Mouse (Mus musculus) kidney, embryonic 16.5 days (tissue): ENCODE results near the gene Atg4d. TPM values are rescaled to one million over a fixed set of nuclear protein-coding genes. Genes with fewer than 3 reads are reported as not detected.

ENCODE experiments used
- ATAC-seq: fragments of 200-750 bp; cut with Nextera tagmentation; 2 replicates; pipeline ENCODE4 v1.8.0; 2017; ENCODE audit warnings: moderate TSS enrichment; ENCODE audit not compliant: low FRiP score, low TSS enrichment
- H3K27ac ChIP-seq: fragments of 300-500 bp; sonication (generic); 2 replicates; pipeline ENCODE4 v1.5.1; 2014; ENCODE audit warnings: low read length
- H3K27me3 ChIP-seq: fragments of 300-500 bp; sonication (generic); 2 replicates; pipeline ENCODE4 v1.6.1; 2014; ENCODE audit warnings: low read length, control low read depth, mixed read lengths; ENCODE audit not compliant: insufficient read depth
- H3K36me3 ChIP-seq: fragments of 300-500 bp; sonication (generic); 2 replicates; pipeline ENCODE4 v1.6.1; 2014; ENCODE audit warnings: low read length, control low read depth, mixed read lengths; ENCODE audit not compliant: insufficient read depth
- H3K4me1 ChIP-seq: fragments of 300-500 bp; sonication (generic); 2 replicates; pipeline ENCODE4 v1.6.1; 2014; ENCODE audit warnings: low read length, control low read depth, mixed read lengths; ENCODE audit not compliant: insufficient read depth
- H3K4me2 ChIP-seq: fragments of 300-500 bp; sonication (generic); replicated peaks from 2 replicates; pipeline ENCODE4 v1.6.1; 2014; ENCODE audit warnings: low read depth, low read length
- H3K4me3 ChIP-seq: fragments of 300-500 bp; sonication (generic); 2 replicates; pipeline ENCODE4 v1.5.1; 2014; ENCODE audit warnings: mild to moderate bottlenecking, low read length
- H3K9ac ChIP-seq: fragments of 300-500 bp; sonication (generic); replicated peaks from 2 replicates; pipeline ENCODE4 v1.6.1; 2014; ENCODE audit warnings: low read length
- H3K9me3 ChIP-seq: fragments of 300-500 bp; sonication (generic); 2 replicates; pipeline ENCODE4 v1.6.1; 2016; ENCODE audit warnings: low read length, control low read depth
- WGBS: fragments of 180-500 bp; shearing (Covaris S2); extraction: QIAGEN DNeasy Blood & Tissue Kit; methylation state at CpG from one replicate; pipeline ENCODE4 v1.1.7; 2014; 5-methylcytosine and 5-hydroxymethylcytosine counted together
- polyA plus RNA-seq: library from polyadenylated mRNA; unstranded; fragments of >200 nt; fragmentation: Nextera tagmentation; extraction: Ambion mirVana; gene quantifications from 2 replicates; pipeline ENCODE4 v1.2.1, GENCODE M21; 2015

The Atg4d gene
- polyA plus RNA-seq, 1 experiment from 2014 or later: 64.1 TPM

DNA sequence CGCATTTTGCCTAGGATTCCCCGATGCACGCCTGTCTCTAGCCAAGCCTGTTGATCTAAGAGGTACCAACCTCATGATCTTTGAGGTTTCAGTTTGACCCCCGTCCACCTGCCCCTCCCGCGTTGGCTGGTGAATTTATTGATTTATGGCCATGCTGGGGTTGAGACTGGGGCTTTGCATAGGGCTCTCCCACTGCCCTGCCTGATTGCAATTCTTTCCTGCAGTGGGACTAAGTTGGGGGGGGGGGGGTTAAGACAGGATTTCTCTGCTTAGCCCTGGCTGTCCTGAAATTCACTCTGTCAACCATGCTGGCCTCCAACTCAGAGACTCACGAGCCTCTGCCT lies 39.7 kb upstream of the Atg4d start:
- H3K4me2 ChIP-seq: peak overlapping the region; percentile 61
- ATAC-seq: no peak
- peaks cover 2% of the 10 kb centered on the region; the same call in 1 of the 2 replicates for H3K9me3 ChIP-seq
- H3K9ac ChIP-seq: peak overlapping the region; percentile 59
- H3K27ac ChIP-seq: 0 out of 2 replicates have a peak overlapping the region, but pooled peaks have one; percentile 44
- peaks cover 28% of the 10 kb centered on the region for H3K4me1 ChIP-seq
- no peaks in the 10 kb centered on the region for H3K27me3 ChIP-seq
- H3K4me3 ChIP-seq: peak overlapping the region; percentile 45
- WGBS: 2% methylated on average over 7 of the region's 7 CpGs
- peaks cover 16% of the 10 kb centered on the region for H3K36me3 ChIP-seq

DNA sequence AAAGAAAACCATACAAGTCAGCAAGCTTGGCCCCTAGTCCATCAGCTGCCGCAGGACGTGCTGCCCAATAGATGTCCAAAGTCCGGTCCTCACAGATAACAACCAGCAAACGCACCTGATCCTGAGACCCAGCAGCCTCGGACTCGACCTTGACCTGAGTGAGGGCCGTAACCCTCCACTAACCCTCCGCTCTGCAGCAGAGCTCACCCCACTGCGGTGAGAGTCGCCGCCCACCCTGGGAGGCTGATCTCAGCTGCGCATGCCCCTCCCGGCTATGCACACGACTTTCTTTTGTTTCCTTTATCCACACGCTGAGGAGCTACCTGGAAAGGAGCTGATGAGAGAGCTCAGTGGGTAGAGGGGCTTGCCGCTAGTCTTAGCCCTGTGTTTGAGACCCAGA lies 37.8 kb upstream of the Atg4d start:
- peaks cover 27% of the 10 kb centered on the region for H3K36me3 ChIP-seq
- no peak for ATAC-seq
- peaks cover 23% of the 10 kb centered on the region for H3K4me1 ChIP-seq
- H3K9ac ChIP-seq: peak overlapping the region; percentile 67
- peak overlapping the region; percentile 61 for H3K4me2 ChIP-seq
- H3K27ac ChIP-seq: no peak overlapping the region
- WGBS: 14% methylated on average over 16 of the region's 16 CpGs
- H3K4me3 ChIP-seq: peak overlapping the region; percentile 39
- H3K27me3 ChIP-seq: no peaks in the 10 kb centered on the region
- peaks cover 2% of the 10 kb centered on the region; the same call in 1 of the 2 replicates for H3K9me3 ChIP-seq

DNA sequence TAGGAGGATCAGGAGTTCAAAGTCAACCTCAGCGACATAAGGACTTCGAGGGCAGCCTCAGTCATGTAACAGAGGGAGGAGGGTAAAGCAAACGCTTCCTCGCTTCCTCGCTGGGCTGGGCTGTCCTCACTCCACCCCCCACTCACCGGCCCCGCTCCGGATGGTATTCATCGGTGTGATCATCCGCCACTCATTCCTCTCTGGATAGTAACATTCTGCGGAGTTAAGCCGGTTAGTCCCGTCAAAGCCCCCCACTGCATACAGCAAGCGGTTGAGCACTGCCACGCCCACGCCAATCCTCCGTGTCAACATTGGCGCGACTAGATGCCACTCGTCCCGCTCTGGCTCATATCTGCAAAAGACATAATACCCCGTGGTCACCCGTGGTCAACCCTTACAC lies 33.5 kb upstream of the Atg4d start:
- H3K27ac ChIP-seq: no peak overlapping the region
- H3K9me3 ChIP-seq: no peaks in the 10 kb centered on the region
- no peak overlapping the region for H3K9ac ChIP-seq
- H3K36me3 ChIP-seq: peaks cover 55% of the 10 kb centered on the region
- no peaks in the 10 kb centered on the region for H3K27me3 ChIP-seq
- no peak overlapping the region for H3K4me2 ChIP-seq
- H3K4me3 ChIP-seq: no peak overlapping the region
- H3K4me1 ChIP-seq: peaks cover 13% of the 10 kb centered on the region
- no peak for ATAC-seq
- WGBS: 65% methylated on average over 23 of the region's 23 CpGs

DNA sequence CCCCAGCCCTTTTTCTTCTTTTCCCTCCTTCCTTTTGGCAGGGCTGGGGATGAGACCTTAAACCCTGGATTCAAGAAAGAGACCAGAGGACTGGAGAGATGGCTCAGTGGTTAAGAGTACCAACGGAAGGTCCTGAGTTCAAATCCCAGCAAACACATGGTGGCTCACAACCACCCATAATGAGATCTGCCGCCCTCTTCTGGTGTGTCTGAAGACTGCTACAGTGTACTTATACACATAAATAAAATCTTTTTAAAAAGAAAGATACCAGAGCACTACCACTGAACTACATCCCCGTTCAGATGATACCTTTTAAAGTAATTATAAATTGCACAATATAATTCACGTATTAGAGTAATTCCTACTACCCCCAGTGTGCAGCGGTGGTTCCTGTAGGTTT lies 32.2 kb upstream of the Atg4d start:
- H3K9me3 ChIP-seq: no peaks in the 10 kb centered on the region
- no peak overlapping the region for H3K9ac ChIP-seq
- H3K27ac ChIP-seq: no peak overlapping the region
- peaks cover 15% of the 10 kb centered on the region for H3K4me1 ChIP-seq
- no peak for ATAC-seq
- H3K4me2 ChIP-seq: no peak overlapping the region
- H3K4me3 ChIP-seq: no peak overlapping the region
- WGBS: 92% methylated on average over 5 of the region's 5 CpGs
- H3K27me3 ChIP-seq: no peaks in the 10 kb centered on the region
- H3K36me3 ChIP-seq: peaks cover 55% of the 10 kb centered on the region

DNA sequence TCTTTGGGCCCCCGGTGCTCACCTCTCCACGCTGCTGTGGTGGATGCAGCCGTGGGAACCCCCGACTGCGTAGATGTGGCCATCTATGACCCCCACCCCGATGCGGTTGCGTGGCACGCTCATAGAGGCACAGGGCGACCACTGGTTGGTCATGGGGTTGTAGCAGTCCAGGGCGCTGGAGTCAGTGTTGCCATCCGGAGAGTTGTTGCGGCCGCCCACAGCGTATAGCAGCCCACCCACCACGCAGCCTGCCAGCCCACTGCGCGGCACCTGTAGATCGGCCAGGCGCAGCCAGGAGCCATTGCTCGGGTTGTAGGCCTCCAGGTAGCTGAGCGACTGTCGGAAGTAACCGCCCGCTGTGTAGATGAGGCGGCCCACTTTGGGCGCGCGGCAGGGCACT lies 31.7 kb upstream of the Atg4d start:
- Histone ChIP-seq H3K36me3 (peaks cover 55% of the 10 kb centered on the region), H3K27ac (no peak overlapping the region), H3K9me3 (no peaks in the 10 kb centered on the region), H3K27me3 (no peaks in the 10 kb centered on the region), H3K4me3 (no peak overlapping the region), H3K4me1 (peaks cover 10% of the 10 kb centered on the region), H3K4me2 (no peak overlapping the region), H3K9ac (no peak overlapping the region)
- WGBS: 91% methylated on average over 29 of the region's 29 CpGs
- no peak for ATAC-seq

DNA sequence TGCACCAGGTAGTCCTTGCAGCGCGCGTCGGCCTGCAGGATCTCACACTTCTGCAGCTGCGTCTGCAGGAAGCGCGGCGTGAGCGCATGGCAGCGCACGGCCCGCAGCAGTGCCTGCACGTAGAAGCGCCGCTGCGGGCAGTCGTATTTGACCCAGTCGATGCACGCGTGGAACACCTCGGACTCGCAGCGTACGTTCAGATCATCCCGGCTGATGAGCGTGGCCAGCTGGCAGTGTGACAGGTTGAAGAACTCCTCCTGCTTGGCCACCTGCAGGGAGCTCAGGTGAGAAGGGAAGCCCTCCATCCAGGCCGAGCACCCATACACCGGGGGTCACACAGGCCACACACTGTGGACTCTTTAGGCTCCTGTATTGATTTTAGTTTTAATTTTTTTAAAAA lies 31.3 kb upstream of the Atg4d start:
- Histone ChIP-seq H3K27me3 (no peaks in the 10 kb centered on the region), H3K4me1 (peaks cover 10% of the 10 kb centered on the region), H3K4me2 (no peak overlapping the region), H3K4me3 (no peak overlapping the region), H3K36me3 (peaks cover 54% of the 10 kb centered on the region), H3K27ac (no peak overlapping the region), H3K9me3 (no peaks in the 10 kb centered on the region), H3K9ac (no peak overlapping the region)
- 88% methylated on average over 28 of the region's 28 CpGs for WGBS
- no peak for ATAC-seq

DNA sequence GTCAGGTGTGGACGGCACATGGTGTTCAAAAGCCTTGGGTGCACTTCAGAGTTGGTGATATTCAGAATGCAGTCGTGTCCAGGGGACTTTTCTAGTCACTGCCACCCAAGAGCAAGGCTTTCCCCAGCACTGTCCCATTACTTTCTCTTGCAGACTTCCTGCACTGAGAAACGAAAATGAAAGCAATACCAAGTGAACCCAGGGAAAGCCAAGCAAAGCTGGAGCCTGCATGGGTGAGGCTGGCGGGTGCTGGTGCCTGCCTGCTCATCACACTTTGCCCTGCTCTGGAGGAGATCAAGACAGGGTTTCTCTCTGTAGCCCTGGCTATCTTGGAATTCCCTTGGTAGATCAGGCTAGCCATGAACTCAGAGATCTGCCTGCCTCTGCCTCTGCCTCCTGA lies 29.8 kb upstream of the Atg4d start:
- no peak overlapping the region for H3K4me3 ChIP-seq
- H3K9ac ChIP-seq: no peak overlapping the region
- 77% methylated on average over 4 of the region's 4 CpGs for WGBS
- H3K36me3 ChIP-seq: peaks cover 39% of the 10 kb centered on the region
- no peaks in the 10 kb centered on the region for H3K9me3 ChIP-seq
- H3K27ac ChIP-seq: no peak overlapping the region
- ATAC-seq: no peak
- peaks cover 20% of the 10 kb centered on the region for H3K4me1 ChIP-seq
- H3K27me3 ChIP-seq: no peaks in the 10 kb centered on the region
- no peak overlapping the region for H3K4me2 ChIP-seq

DNA sequence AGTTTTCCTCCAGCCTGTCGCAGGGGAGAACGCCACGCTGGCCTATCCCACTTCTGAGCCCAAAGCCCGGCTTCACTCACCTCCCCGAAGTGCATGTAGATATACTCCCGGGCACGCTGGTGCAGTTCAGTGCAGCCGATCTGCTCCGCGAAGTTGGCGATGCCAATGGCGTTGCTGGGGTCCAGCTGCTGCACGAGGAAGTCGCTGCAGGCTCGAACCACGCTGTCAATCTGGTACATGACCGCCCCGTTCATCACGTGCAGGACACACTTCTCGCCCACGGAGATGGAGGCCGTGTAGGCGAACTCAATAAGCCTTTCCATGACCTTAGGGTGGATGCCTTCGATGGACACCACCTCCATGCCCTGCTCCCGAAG lies 28.1 kb upstream of the Atg4d start:
- no peak for ATAC-seq
- Histone ChIP-seq H3K4me2 (peak overlapping the region; percentile 72), H3K27ac (no peak overlapping the region), H3K36me3 (peaks cover 28% of the 10 kb centered on the region), H3K9ac (peak overlapping the region; percentile 93; the same call in 1 of the 2 replicates), H3K27me3 (no peaks in the 10 kb centered on the region), H3K4me3 (peak overlapping the region; percentile 84), H3K4me1 (peaks cover 20% of the 10 kb centered on the region), H3K9me3 (no peaks in the 10 kb centered on the region)
- WGBS: 71% methylated on average over 25 of the region's 25 CpGs

DNA sequence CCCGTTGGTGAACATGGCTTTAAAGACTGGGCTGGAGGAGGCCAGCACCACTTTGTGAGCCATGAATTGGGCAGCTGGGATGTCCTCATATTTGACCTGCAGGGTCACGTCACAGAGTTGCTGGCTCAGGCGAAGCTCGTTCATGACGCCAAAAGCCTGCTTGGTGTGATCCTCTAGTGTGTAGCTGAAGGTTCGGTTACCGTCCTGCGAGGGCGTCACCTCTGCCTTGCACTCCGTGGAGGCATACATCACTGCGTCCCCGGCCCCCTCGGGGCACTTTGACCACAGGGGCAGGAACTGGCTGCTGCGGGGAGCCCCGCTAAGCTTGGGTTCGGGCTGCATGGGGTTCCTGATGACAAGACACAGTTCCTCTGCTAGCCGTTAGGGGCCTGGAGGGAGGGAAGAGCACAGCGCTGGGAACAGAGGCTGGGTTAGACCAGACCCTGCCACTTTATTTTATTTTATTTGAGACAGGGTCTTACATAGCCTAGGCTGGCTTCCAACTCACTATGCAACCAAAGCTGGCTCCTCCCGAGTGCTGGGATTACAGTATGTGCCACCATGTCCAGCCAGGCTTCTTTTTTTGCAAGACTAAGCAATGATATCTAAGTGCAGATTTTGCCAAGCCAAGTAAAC lies 27.6 kb upstream of the Atg4d start:
- ATAC-seq: no peak; the same call in 1 of the 2 replicates
- peaks cover 20% of the 10 kb centered on the region for H3K4me1 ChIP-seq
- H3K9ac ChIP-seq: peak overlapping the region; percentile 93
- no peaks in the 10 kb centered on the region; the same call in 1 of the 2 replicates for H3K27me3 ChIP-seq
- peaks cover 28% of the 10 kb centered on the region for H3K36me3 ChIP-seq
- H3K9me3 ChIP-seq: no peaks in the 10 kb centered on the region
- H3K4me2 ChIP-seq: peak overlapping the region; percentile 72
- H3K27ac ChIP-seq: peak overlapping the region; percentile 91
- H3K4me3 ChIP-seq: peak overlapping the region; percentile 84
- WGBS: 9% methylated on average over 19 of the region's 19 CpGs

DNA sequence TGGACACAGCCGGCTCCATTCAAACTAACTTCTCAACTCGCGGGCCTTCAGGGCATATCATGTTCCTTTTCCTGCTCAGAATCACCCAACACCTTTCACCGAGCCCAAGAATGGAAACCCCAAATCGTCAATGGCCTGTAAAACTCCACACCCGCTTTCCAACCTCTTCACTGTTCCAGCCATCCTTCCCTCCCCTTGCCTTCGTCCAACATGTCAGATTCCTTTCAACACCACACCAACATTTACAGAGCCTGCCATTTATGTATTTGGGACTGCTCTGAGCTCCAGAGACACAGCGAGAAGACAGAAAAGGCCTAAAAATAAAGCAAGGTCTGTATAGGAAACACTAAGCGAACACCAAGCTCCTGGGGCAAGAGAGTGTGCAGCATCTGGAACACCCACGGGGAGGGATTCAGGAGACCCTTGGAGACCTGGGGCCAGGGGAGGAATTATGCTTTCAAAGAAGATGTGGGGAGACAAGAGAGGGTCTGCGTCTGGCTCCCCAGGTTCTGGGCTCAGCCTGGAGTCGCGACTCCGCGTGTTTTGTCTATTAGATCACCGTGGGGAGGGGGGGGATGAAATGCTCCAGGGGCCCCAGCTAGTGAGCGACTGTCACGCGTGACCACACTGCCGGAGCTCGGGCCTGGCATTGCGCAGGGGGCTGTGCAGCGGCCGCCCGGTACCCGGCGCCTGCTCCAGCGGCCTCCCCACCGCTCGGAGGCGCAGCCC lies 26.9 kb upstream of the Atg4d start:
- H3K4me1 ChIP-seq: peaks cover 20% of the 10 kb centered on the region
- peaks cover 7% of the 10 kb centered on the region for H3K27me3 ChIP-seq
- H3K9ac ChIP-seq: peak overlapping the region; percentile 93
- 1% methylated on average over 25 of the region's 31 CpGs for WGBS
- H3K27ac ChIP-seq: peak overlapping the region; percentile 91
- peak overlapping the region; percentile 84 for H3K4me3 ChIP-seq
- ATAC-seq: peak; percentile 13; the same call in 1 of the 2 replicates
- H3K36me3 ChIP-seq: peaks cover 23% of the 10 kb centered on the region
- no peaks in the 10 kb centered on the region for H3K9me3 ChIP-seq
- peak overlapping the region; percentile 72 for H3K4me2 ChIP-seq
